Mouse (Mus musculus) olfactory bulb, adult 2 months (tissue): ENCODE measurements at regions not wholly inside any gene's neighbourhood (a gene's known extent, or its start where the extent isn't known, plus 50 kb on each side); places are given as distances from the start of the nearest gene placed in this dataset.

Source experiments
- CTCF ChIP-seq: fragments of 200-500 bp; IDR thresholded peaks from 2 replicates; pipeline ENCODE4 v1.5.1; 2012; ENCODE audit warnings: low read depth, mild to moderate bottlenecking, low read length, moderate library complexity; ENCODE audit not compliant: insufficient read depth
- POLR2A ChIP-seq: fragments of 200-500 bp; IDR thresholded peaks from 2 replicates; pipeline ENCODE4 v1.6.1; 2012; ENCODE audit warnings: mild to moderate bottlenecking, low read depth, low read length, moderate library complexity; ENCODE audit not compliant: insufficient read depth

- TF ChIP-seq POLR2A: no peak
- no peak for TF ChIP-seq CTCF
Observed at GRCm38 (mm10) chr1:161567826-161568225, 73.4 kb downstream of the Tnfsf18 start.
